Comparison of ENCODE assay signal across 8 mouse cellular contexts in genomic region chr17:46554646-46554976, GRCm38 (mm10). TPM values are rescaled to one million over a fixed set of nuclear protein-coding genes. Genes with fewer than 3 reads are reported as not detected.
A peak's percentile ranks its signal among the peaks of the same experiment; 100 is the strongest.
DNase-seq lines count a peak whose midpoint lies in the region; ATAC-seq and TF ChIP-seq lines count a peak whose summit lies in the region.

No protein-coding gene starts in this region.

- no peak for TF ChIP-seq CTCF in liver, postnatal 0 days (IDR thresholded peaks at IDR 0.05; ENCODE audit: low read depth)

- no peak for TF ChIP-seq EP300 in liver, postnatal 0 days (IDR thresholded peaks at IDR 0.05; ENCODE audit: low read depth)

- DNase-seq in adrenal gland, adult 2 months: peak; percentile 55
- no peak for DNase-seq in adrenal gland, adult (ENCODE audit: inconsistent age in 2 of 2, low spot score in 1 of 2)
- peak; percentile 67 for DNase-seq in 3T3-L1 (ENCODE audit: low read depth, low spot score)
- peak; percentile 60 for DNase-seq in forebrain, embryonic 11.5 days (ENCODE audit: low spot score)
- DNase-seq in intestine, embryonic 14.5 days (ENCODE audit: low spot score): no peak
- DNase-seq in liver, postnatal 0 days: no peak
- DNase-seq in cerebellum, adult 11-12 months: no peak

- no peak for ATAC-seq in forebrain, embryonic 11.5 days (replicated peaks; ENCODE audit: low FRiP score)
- ATAC-seq in intestine, embryonic 14.5 days (replicated peaks; ENCODE audit: low FRiP score, low TSS enrichment, low read depth): no peak
- ATAC-seq in liver, postnatal 0 days: no peak
- no peak for ATAC-seq in stomach, embryonic 16.5 days (ENCODE audit: insufficient read depth, low FRiP score)

- H3K4me1 ChIP-seq in forebrain, embryonic 11.5 days (replicated peaks; ENCODE audit: control insufficient read depth, insufficient read depth, low read length): peaks cover 24% of the 10 kb centered on the region
- H3K4me1 ChIP-seq in intestine, embryonic 14.5 days (replicated peaks; ENCODE audit: control insufficient read depth, insufficient read depth, low read length): peaks cover 36% of the 10 kb centered on the region
- peaks cover 27% of the 10 kb centered on the region for H3K4me1 ChIP-seq in liver, postnatal 0 days (ENCODE audit: insufficient read depth)
- H3K4me1 ChIP-seq in stomach, embryonic 16.5 days (ENCODE audit: control insufficient read depth, insufficient read depth, low read length): peaks cover 23% of the 10 kb centered on the region

- no peak overlapping the region for H3K27ac ChIP-seq in forebrain, embryonic 11.5 days (ENCODE audit: low read depth, low read length)
- H3K27ac ChIP-seq in intestine, embryonic 14.5 days (ENCODE audit: low read depth): peak overlapping the region; percentile 97
- H3K27ac ChIP-seq in liver, postnatal 0 days (ENCODE audit: low read depth): peak overlapping the region; percentile 87; the same call in 1 of the 2 replicates
- peak overlapping the region; percentile 93 for H3K27ac ChIP-seq in stomach, embryonic 16.5 days (ENCODE audit: low read length)

- no peaks in the 10 kb centered on the region; the same call in 1 of the 2 replicates for H3K36me3 ChIP-seq in forebrain, embryonic 11.5 days (ENCODE audit: control insufficient read depth, insufficient read depth, low read length)
- peaks cover 30% of the 10 kb centered on the region for H3K36me3 ChIP-seq in intestine, embryonic 14.5 days (ENCODE audit: control insufficient read depth, insufficient read depth, low read length)
- peaks cover 27% of the 10 kb centered on the region for H3K36me3 ChIP-seq in liver, postnatal 0 days (replicated peaks; ENCODE audit: insufficient read depth, low read length)
- H3K36me3 ChIP-seq in stomach, embryonic 16.5 days (ENCODE audit: control insufficient read depth, insufficient read depth, low read length): peaks cover 11% of the 10 kb centered on the region

- peak overlapping the region; percentile 90 for H3K4me2 ChIP-seq in forebrain, embryonic 11.5 days (ENCODE audit: low read depth, low read length, severe bottlenecking)
- peak overlapping the region; percentile 75 for H3K4me2 ChIP-seq in intestine, embryonic 14.5 days (ENCODE audit: low read length)
- H3K4me2 ChIP-seq in liver, postnatal 0 days (ENCODE audit: low read depth, low read length): peak overlapping the region; percentile 98
- peak overlapping the region; percentile 88 for H3K4me2 ChIP-seq in stomach, embryonic 16.5 days (ENCODE audit: low read depth, low read length)

- no peaks in the 10 kb centered on the region for H3K9me3 ChIP-seq in forebrain, embryonic 11.5 days (ENCODE audit: control insufficient read depth, low read length)
- no peaks in the 10 kb centered on the region for H3K9me3 ChIP-seq in intestine, embryonic 14.5 days (ENCODE audit: control insufficient read depth, low read length)
- H3K9me3 ChIP-seq in liver, postnatal 0 days (ENCODE audit: low read length): no peaks in the 10 kb centered on the region
- H3K9me3 ChIP-seq in stomach, embryonic 16.5 days (replicated peaks; ENCODE audit: control insufficient read depth, low read length): no peaks in the 10 kb centered on the region

- peak overlapping the region; percentile 91 for H3K9ac ChIP-seq in forebrain, embryonic 11.5 days (ENCODE audit: low read length)
- H3K9ac ChIP-seq in intestine, embryonic 14.5 days (ENCODE audit: low read length): peak overlapping the region; percentile 98
- H3K9ac ChIP-seq in liver, postnatal 0 days (replicated peaks): peak overlapping the region; percentile 99
- peak overlapping the region; percentile 100 for H3K9ac ChIP-seq in stomach, embryonic 16.5 days (ENCODE audit: low read length)

- 1% methylated on average over 11 of the region's 11 CpGs for WGBS in forebrain, embryonic 11.5 days
- 1% methylated on average over 11 of the region's 11 CpGs for WGBS in intestine, embryonic 14.5 days
- 1% methylated on average over 11 of the region's 11 CpGs for WGBS in liver, postnatal 0 days (ENCODE audit: insufficient replicate concordance)
- under 1% methylated on average over 11 of the region's 11 CpGs for WGBS in stomach, embryonic 16.5 days

- H3K4me3 ChIP-seq in forebrain, embryonic 11.5 days (ENCODE audit: low read depth, low read length): peak overlapping the region; percentile 97
- peak overlapping the region; percentile 93 for H3K4me3 ChIP-seq in intestine, embryonic 14.5 days (ENCODE audit: low read depth, low read length)
- H3K4me3 ChIP-seq in liver, postnatal 0 days (ENCODE audit: low read depth, low read length): peak overlapping the region; percentile 97
- H3K4me3 ChIP-seq in stomach, embryonic 16.5 days (replicated peaks; ENCODE audit: low read length): peak overlapping the region; percentile 97

- no peaks in the 10 kb centered on the region for H3K27me3 ChIP-seq in forebrain, embryonic 11.5 days (ENCODE audit: control insufficient read depth, insufficient read depth, low read length)
- no peaks in the 10 kb centered on the region for H3K27me3 ChIP-seq in intestine, embryonic 14.5 days (replicated peaks; ENCODE audit: control insufficient read depth, insufficient read depth, low read length)
- no peaks in the 10 kb centered on the region for H3K27me3 ChIP-seq in liver, postnatal 0 days (ENCODE audit: insufficient read depth, low read length)
- H3K27me3 ChIP-seq in stomach, embryonic 16.5 days (ENCODE audit: control insufficient read depth, insufficient read depth, low read length): no peaks in the 10 kb centered on the region

RNA-seq across cellular contexts. Expression of gene Srf, which starts 1.4 kb away (rescaled TPM):
- total RNA-seq in adrenal gland, adult 2 months (2021): 10 to 100 TPM; 35.6 to 45.2 TPM
- polyA plus RNA-seq in adrenal gland, adult 2 months (2012; rRNA removed): 178 and 199 TPM in 2 replicates
- polyA plus RNA-seq in forebrain, embryonic 11.5 days (2014; fragmentation: Nextera tagmentation; extraction: Ambion mirVana): 5.0 and 5.2 TPM in 2 replicates
- 11.9 and 12.4 TPM in 2 replicates for polyA plus RNA-seq in intestine, embryonic 14.5 days (2014; fragmentation: Nextera tagmentation; extraction: Ambion mirVana)
- 1.3 and 1.9 TPM in 2 replicates for polyA plus RNA-seq in liver, postnatal 0 days (2015; fragmentation: Nextera tagmentation; extraction: Ambion mirVana)
- polyA plus RNA-seq in stomach, embryonic 16.5 days (2015; fragmentation: Nextera tagmentation; extraction: Ambion mirVana): 7.0 and 8.9 TPM in 2 replicates

RNA-seq across cellular contexts. Expression of gene Cul9, which starts 8.4 kb away (rescaled TPM):
- 10 to 100 TPM; 20.0 to 23.1 TPM for total RNA-seq in adrenal gland, adult 2 months (2021)
- 42.3 and 48.0 TPM in 2 replicates for polyA plus RNA-seq in adrenal gland, adult 2 months (2012; rRNA removed)
- 3.4 and 4.0 TPM in 2 replicates for polyA plus RNA-seq in forebrain, embryonic 11.5 days (2014; fragmentation: Nextera tagmentation; extraction: Ambion mirVana)
- polyA plus RNA-seq in intestine, embryonic 14.5 days (2014; fragmentation: Nextera tagmentation; extraction: Ambion mirVana): 3.8 and 3.9 TPM in 2 replicates
- 1.0 and 1.3 TPM in 2 replicates for polyA plus RNA-seq in liver, postnatal 0 days (2015; fragmentation: Nextera tagmentation; extraction: Ambion mirVana)
- 3.2 and 4.0 TPM in 2 replicates for polyA plus RNA-seq in stomach, embryonic 16.5 days (2015; fragmentation: Nextera tagmentation; extraction: Ambion mirVana)

RNA-seq across cellular contexts. Expression of gene Dnph1, which starts 58.1 kb away (rescaled TPM):
- total RNA-seq in adrenal gland, adult 2 months (2021): 1 to 10 TPM; 3.7 to 6.1 TPM
- polyA plus RNA-seq in adrenal gland, adult 2 months (2012; rRNA removed): 3.6 and 3.7 TPM in 2 replicates
- polyA plus RNA-seq in forebrain, embryonic 11.5 days (2014; fragmentation: Nextera tagmentation; extraction: Ambion mirVana): 87.6 and 89.0 TPM in 2 replicates
- 58.4 and 64.4 TPM in 2 replicates for polyA plus RNA-seq in intestine, embryonic 14.5 days (2014; fragmentation: Nextera tagmentation; extraction: Ambion mirVana)
- 7.4 and 8.6 TPM in 2 replicates for polyA plus RNA-seq in liver, postnatal 0 days (2015; fragmentation: Nextera tagmentation; extraction: Ambion mirVana)
- 40.4 and 45.3 TPM in 2 replicates for polyA plus RNA-seq in stomach, embryonic 16.5 days (2015; fragmentation: Nextera tagmentation; extraction: Ambion mirVana)

Comparison
In these comparisons a context has a peak if more than half of its experiments do, and no peak if none do; other contexts are left out.
1. DNase-seq: peak in adrenal gland, adult 2 months (single experiment), 3T3-L1 (single experiment) and forebrain, embryonic 11.5 days (single experiment); none in adrenal gland, adult (0 of 2), intestine, embryonic 14.5 days (single experiment), liver, postnatal 0 days (single experiment) and cerebellum, adult 11-12 months (single experiment).
2. RNA of gene Srf, which starts 1.4 kb away (polyA plus RNA-seq): 178 to 199 TPM in adrenal gland, adult 2 months; 11.9 to 12.4 TPM in intestine, embryonic 14.5 days, 7.0 to 8.9 TPM in stomach, embryonic 16.5 days, 5.0 to 5.2 TPM in forebrain, embryonic 11.5 days and 1.3 to 1.9 TPM in liver, postnatal 0 days; every median in the first group is over 10 times any median in the second.
3. Peak in every context shown above with its lines, with median percentiles within 50 percentile points of each other: H3K4me2 ChIP-seq, H3K4me3 ChIP-seq and H3K9ac ChIP-seq.